Mouse (Mus musculus) mammary gland, adult 2 months (tissue): ENCODE measurements around the gene Dnajc14. TPM values are rescaled to one million over a fixed set of nuclear protein-coding genes. Genes with fewer than 3 reads are reported as not detected.

Experiments used
- polyA plus RNA-seq: library from polyadenylated mRNA; depleted of rRNA; stranded (reverse); fragments of >200 nt; gene quantifications from 2 replicates; pipeline ENCODE4 v1.2.3, GENCODE M21; 2012; ENCODE audit warnings: low replicate concordance; rRNA removed

Dnajc14 gene
- polyA plus RNA-seq = 11.9 and 12.7 TPM in 2 replicates

DNA sequence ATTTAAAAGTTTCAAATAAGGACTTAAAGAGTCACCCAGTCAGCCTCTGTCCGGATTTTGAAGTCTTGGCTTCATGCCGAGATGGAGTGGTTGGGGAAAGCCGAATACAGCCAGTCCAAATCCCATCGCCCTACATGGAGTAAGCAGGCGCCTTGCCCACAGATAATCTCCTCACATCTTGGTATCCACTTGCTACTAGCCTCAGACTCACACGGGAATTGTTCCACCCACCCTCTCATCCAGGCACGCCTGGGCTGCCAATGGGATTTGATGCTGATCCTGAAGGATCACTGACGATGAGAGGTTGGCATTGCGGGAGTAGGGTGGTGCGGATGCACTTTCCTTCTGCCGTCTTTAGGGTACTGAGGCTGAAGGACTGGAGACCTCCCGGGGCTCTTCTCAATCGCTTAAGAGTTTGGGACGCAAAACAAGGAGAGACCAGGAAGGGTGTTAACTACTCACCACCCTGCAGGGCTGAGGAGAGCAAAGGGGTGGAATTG lies at the start of gene Dnajc14:
Gene Dnajc14, plus strand, starts transcription at position 292 of the 500 bp plus-strand sequence.

DNA sequence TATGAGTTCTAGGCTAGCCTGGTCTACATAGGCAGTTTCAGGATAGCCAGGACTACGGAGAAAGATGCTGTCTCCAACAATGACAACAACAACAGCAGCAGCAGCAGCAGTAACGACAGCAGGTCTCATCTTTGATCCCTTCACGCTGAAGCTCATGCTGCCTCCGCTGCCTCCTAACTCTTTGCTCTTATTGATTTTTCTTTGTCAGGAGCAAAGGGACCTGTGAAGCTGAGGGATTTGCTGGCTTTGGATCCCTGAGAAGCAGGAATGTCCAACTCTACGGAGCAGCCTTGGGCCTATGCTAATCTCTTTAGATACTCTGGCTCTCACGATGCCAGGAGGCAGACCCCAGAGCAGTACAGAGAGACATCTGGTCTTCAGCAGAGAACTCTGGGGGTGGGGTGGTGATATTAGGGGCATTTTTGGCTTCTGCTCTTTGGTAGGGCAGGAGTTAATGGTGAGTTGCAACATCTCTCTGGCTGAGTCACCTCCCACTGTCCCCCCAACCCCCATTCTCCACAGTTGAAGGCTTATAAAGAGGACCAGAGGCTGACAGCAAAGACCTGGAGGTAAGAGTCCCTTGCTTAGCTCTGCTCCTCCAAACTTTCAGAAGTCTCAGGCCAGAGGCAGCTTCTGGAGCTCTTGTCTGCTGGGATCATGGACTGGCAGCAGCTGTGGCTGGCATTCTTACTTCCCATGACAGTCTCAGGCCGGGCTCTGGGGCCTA lies 13.3 kb upstream of the Dnajc14 start, which contains the start of gene Mmp19:
Gene Mmp19, plus strand, starts transcription at position 513 of the 727 bp plus-strand sequence.

DNA sequence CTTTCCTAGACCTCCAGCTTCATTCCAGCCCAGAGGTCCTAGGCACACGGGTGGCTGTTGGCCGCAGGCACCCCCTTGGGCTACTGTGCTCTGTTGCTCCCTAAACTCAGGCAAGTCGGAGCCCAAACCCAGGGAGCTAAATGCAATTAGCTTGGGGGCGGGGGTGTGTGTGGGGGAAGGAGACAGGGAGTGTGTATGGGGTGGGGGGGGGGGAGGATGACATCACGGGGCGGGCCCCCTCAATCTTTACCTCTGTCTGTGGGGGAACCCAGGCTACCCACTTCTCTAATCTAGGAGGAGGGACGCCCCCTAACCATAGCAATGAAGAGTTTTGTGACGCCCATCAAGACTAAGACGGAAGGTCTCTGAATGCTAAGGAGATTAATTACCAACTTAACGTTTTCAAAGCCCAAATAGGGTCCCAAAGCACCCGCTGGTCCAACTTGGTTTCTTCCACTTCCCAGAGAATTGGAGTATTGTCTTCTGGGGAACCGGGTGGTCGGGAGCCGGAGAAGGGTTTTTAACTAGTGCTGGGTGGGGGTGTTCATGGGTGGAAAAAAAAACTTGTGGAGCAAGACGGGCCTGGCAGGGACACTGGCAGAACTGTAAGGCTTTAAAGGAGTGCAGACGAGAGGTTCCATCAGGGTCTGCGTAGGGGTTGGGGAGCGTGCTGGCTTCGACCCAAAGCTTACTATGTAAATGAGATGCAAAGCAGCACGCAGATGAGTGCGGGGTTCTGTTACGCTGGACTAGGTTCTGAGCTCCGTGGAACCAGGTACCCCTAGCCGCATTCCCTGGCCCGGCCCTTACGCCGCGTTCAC lies 619 bp downstream of the Dnajc14 start, which contains the start of gene Tmem198b:
Gene Tmem198b, minus strand, starts transcription at position 100 of the 821 bp plus-strand sequence.

DNA sequence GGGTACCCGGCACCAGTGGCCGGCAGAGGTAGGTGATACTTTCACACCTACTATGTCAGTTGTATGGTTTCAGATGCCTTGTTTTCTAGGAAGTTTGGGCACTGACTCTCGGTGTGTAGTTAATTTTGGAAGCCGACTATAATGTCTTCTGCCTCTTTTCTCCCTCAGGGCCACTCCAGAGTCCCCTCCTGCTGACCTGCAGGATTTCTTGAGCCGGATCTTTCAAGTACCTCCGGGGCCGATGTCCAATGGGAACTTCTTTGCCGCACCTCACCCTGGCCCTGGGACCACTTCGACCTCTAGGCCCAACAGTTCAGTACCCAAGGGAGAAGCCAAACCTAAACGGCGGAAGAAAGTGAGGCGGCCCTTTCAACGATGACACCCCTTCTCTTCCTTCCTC lies 13.2 kb downstream of the Dnajc14 start, which contains the start of gene Sarnp:
Gene Sarnp, plus strand, starts transcription at position 301 of the 400 bp plus-strand sequence.

DNA sequence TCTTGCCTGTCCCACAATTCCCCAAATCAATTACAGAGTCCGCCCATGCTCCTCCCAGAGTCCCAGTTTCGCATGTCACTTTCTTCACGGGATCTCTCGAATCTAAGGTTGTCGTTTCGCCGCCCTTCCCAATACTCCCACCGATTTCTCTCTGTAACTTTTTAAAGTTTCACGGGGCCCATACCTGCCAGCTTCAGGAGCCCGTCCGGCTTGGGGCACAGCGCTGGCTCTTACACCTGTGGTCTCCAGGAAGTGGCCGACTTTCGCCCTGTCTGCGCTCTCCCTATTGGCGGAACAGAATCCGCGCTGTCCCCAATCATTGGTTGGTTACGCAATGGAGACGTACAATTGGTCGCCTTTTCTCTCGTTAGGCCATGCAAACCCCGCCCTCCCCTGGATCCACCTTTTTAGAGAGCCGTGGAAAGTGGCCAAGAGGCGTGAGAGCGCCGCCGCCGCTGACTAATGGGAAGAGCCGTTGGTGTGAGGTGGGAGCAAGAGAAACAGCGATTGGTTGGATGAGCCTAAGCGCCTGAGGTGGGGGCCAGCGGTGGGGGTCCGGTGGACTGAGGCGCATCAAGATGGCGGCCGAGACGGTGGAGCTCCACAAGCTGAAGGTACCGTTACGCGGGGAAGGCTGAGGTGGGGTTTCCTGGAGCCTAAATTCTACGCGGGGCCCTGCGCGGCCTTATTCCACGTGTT lies 17.6 kb downstream of the Dnajc14 start, which contains the start of gene Ormdl2:
Gene Ormdl2, minus strand, starts transcription at position 288 of the 699 bp plus-strand sequence.

Other genes with a start within 250 kb of the Dnajc14 start
- gene Pa2g4, start 238.1 kb upstream of the Dnajc14 start, polyA plus RNA-seq = 13.1 and 25.5 TPM in 2 replicates
- gene Erbb3, start 214.4 kb upstream of the Dnajc14 start, polyA plus RNA-seq = 18.4 and 23.2 TPM in 2 replicates
- gene Rps26, start 177.3 kb upstream of the Dnajc14 start, polyA plus RNA-seq = 680 and 886 TPM in 2 replicates
- gene Ikzf4, start 158.1 kb upstream of the Dnajc14 start, polyA plus RNA-seq = 3.6 and 4.9 TPM in 2 replicates
- gene Suox, start 130.0 kb upstream of the Dnajc14 start, polyA plus RNA-seq = 15.0 and 36.9 TPM in 2 replicates
- gene Rab5b, start 107.8 kb upstream of the Dnajc14 start, polyA plus RNA-seq = 65.8 and 127 TPM in 2 replicates
- gene Pmel, start 99.9 kb upstream of the Dnajc14 start, polyA plus RNA-seq = 1.0 and 2.3 TPM in 2 replicates
- 18.0 and 31.1 TPM in 2 replicates for gene Cdk2, start 99.0 kb upstream of the Dnajc14 start, polyA plus RNA-seq
- gene Dgka, start 59.2 kb upstream of the Dnajc14 start, polyA plus RNA-seq = 113 and 118 TPM in 2 replicates
- gene Pym1, start 56.2 kb upstream of the Dnajc14 start, polyA plus RNA-seq = 21.3 and 30.1 TPM in 2 replicates
- gene Mmp19, start 13.2 kb upstream of the Dnajc14 start, polyA plus RNA-seq = 27.6 and 57.1 TPM in 2 replicates
- 26.8 and 30.4 TPM in 2 replicates for gene Tmem198b, start 308 bp downstream of the Dnajc14 start, polyA plus RNA-seq
- gene Sarnp, start 13.3 kb downstream of the Dnajc14 start, polyA plus RNA-seq = 3.2 and 13.4 TPM in 2 replicates
- 33.3 and 73.8 TPM in 2 replicates for gene Ormdl2, start 17.6 kb downstream of the Dnajc14 start, polyA plus RNA-seq
- gene Gdf11, start 87.7 kb downstream of the Dnajc14 start, polyA plus RNA-seq = 3.6 and 4.9 TPM in 2 replicates
- 91.7 and 140 TPM in 2 replicates for gene Cd63, start 96.9 kb downstream of the Dnajc14 start, polyA plus RNA-seq
- 36.7 and 39.7 TPM in 2 replicates for gene Rdh5, start 118.8 kb downstream of the Dnajc14 start, polyA plus RNA-seq
- 183 and 190 TPM in 2 replicates for gene Bloc1s1, start 120.0 kb downstream of the Dnajc14 start, polyA plus RNA-seq
- gene Itga7, start 129.8 kb downstream of the Dnajc14 start, polyA plus RNA-seq = 89.8 and 101 TPM in 2 replicates
- 3.5 and 4.1 TPM in 2 replicates for gene Mettl7b, start 156.9 kb downstream of the Dnajc14 start, polyA plus RNA-seq
- not detected in 2 replicates for gene Olfr9, start 185.4 kb downstream of the Dnajc14 start, polyA plus RNA-seq
- not detected in 2 replicates for gene Olfr763, start 206.7 kb downstream of the Dnajc14 start, polyA plus RNA-seq
- not detected in 2 replicates for gene Olfr764-ps1, start 235.8 kb downstream of the Dnajc14 start, polyA plus RNA-seq
- not detected in 2 replicates for gene Olfr765, start 245.9 kb downstream of the Dnajc14 start, polyA plus RNA-seq